Mouse (Mus musculus): Measurements from ENCODE around the gene Ppp1r15a.
A peak's percentile ranks its signal among the peaks of the same experiment; 100 is the strongest.
"Not testable (repeated sequence)": the region's sequence is repeated elsewhere in the genome, so short reads cannot be mapped to it uniquely, and the experiment has no call there.

Gene Ppp1r15a

GRCm38 (mm10) chr7:45516846-45517245 is 9.2 kb downstream of the Ppp1r15a start:
- DNase-seq, result not testable (repeated sequence)

- DNase-seq, result no peak
Observed at GRCm38 (mm10) chr7:45515436-45515835, 10.6 kb downstream of the Ppp1r15a start.

- DNase-seq, result no peak
Observed at GRCm38 (mm10) chr7:45514411-45514810, 11.7 kb downstream of the Ppp1r15a start.

- DNase-seq, result peak; percentile 88
Observed at GRCm38 (mm10) chr7:45509912-45510787, 15.9 kb downstream of the Ppp1r15a start, which contains the start of gene Nucb1. Gene Nucb1 (minus strand): TSS chr7:45510406.

GRCm38 (mm10) chr7:45509181-45509882 is 16.7 kb downstream of the Ppp1r15a start:
- no peak for DNase-seq

- DNase-seq, result no peak
Observed at GRCm38 (mm10) chr7:45508561-45508960, 17.5 kb downstream of the Ppp1r15a start.

GRCm38 (mm10) chr7:45507583-45507982 is 18.5 kb downstream of the Ppp1r15a start:
- DNase-seq, result no peak

GRCm38 (mm10) chr7:45498427-45498826 is 27.6 kb downstream of the Ppp1r15a start:
- DNase-seq, result no peak

GRCm38 (mm10) chr7:45494548-45494947 is 31.5 kb downstream of the Ppp1r15a start:
- no peak for DNase-seq

- no peak for DNase-seq
Observed at GRCm38 (mm10) chr7:45492951-45493350, 33.1 kb downstream of the Ppp1r15a start.

GRCm38 (mm10) chr7:45492225-45492844 is 33.7 kb downstream of the Ppp1r15a start:
- DNase-seq, result no peak

- no peak for DNase-seq
Observed at GRCm38 (mm10) chr7:45491264-45491663, 34.8 kb downstream of the Ppp1r15a start.

GRCm38 (mm10) chr7:45490822-45491221 is 35.2 kb downstream of the Ppp1r15a start:
- DNase-seq, result no peak

- no peak for DNase-seq
Observed at GRCm38 (mm10) chr7:45489578-45489977, 36.5 kb downstream of the Ppp1r15a start.

- peak; percentile 56 for DNase-seq
Observed at GRCm38 (mm10) chr7:45488293-45489204, 37.5 kb downstream of the Ppp1r15a start, which contains the start of gene Dhdh. Gene Dhdh (minus strand): TSS chr7:45488805.

- DNase-seq, result no peak
Observed at GRCm38 (mm10) chr7:45487861-45488292, 38.2 kb downstream of the Ppp1r15a start.

- DNase-seq, result no peak
Observed at GRCm38 (mm10) chr7:45486761-45487415, 39.2 kb downstream of the Ppp1r15a start, which contains the start of gene Gm45808. Gene Gm45808 (minus strand): TSS chr7:45486811.

GRCm38 (mm10) chr7:45486158-45486557 is 39.9 kb downstream of the Ppp1r15a start:
- no peak for DNase-seq

GRCm38 (mm10) chr7:45484985-45485384 is 41.1 kb downstream of the Ppp1r15a start:
- DNase-seq, result not testable (repeated sequence)

- DNase-seq, result no peak
Observed at GRCm38 (mm10) chr7:45482166-45482565, 43.9 kb downstream of the Ppp1r15a start.

- peak; percentile 74 for DNase-seq
Observed at GRCm38 (mm10) chr7:45481374-45481927, 44.6 kb downstream of the Ppp1r15a start, which contains the start of gene Tulp2. Gene Tulp2 (plus strand): TSS chr7:45481877.

All from layer of hippocampus, adult 9-11 months (tissue).